Mouse (Mus musculus) adipocyte (in vitro differentiated cells): ENCODE measurements around the gene Gm8206.
"Not testable (repeated sequence)": the region's sequence is repeated elsewhere in the genome, so short reads cannot be mapped to it uniquely, and the experiment has no call there.

Experiments used
- DNase-seq: peaks from one replicate; pipeline ENCODE4 v3.0.0-alpha.2; 2016; ENCODE audit warnings: low spot score

Gm8206 gene

GRCm38 (mm10) chr14:6093842-6094241, at the start of gene Gm8206:
Gene Gm8206, minus strand, starts transcription at chr14:6093942.
- not testable (repeated sequence) for DNase-seq

- DNase-seq, result not testable (repeated sequence)
Measured at GRCm38 (mm10) chr14:6125707-6126106, 32.0 kb upstream of the Gm8206 start, which contains the start of gene Gm3476. Gene Gm3476, minus strand, starts transcription at chr14:6125807.

GRCm38 (mm10) chr14:6108272-6108925, 14.7 kb upstream of the Gm8206 start, which contains the start of gene Gm3468:
Gene Gm3468, minus strand, starts transcription at chr14:6108665.
- peak; percentile 12 for DNase-seq

GRCm38 (mm10) chr14:6107500-6107899, 13.8 kb upstream of the Gm8206 start:
- peak; percentile 1 for DNase-seq

GRCm38 (mm10) chr14:6058167-6058566, 35.6 kb downstream of the Gm8206 start, which contains the start of gene Gm6337:
Gene Gm6337, minus strand, starts transcription at chr14:6058267.
- not testable (repeated sequence) for DNase-seq

GRCm38 (mm10) chr14:5987136-5987535, 106.6 kb downstream of the Gm8206 start:
- DNase-seq, result not testable (repeated sequence)

GRCm38 (mm10) chr14:5979037-5979436, 114.7 kb downstream of the Gm8206 start, which contains the start of gene Gm3453:
Gene Gm3453, minus strand, starts transcription at chr14:5979137.
- DNase-seq, result not testable (repeated sequence)
